Mouse (Mus musculus): Measurements from ENCODE around the gene Nup188.

Gene Nup188

DNA sequence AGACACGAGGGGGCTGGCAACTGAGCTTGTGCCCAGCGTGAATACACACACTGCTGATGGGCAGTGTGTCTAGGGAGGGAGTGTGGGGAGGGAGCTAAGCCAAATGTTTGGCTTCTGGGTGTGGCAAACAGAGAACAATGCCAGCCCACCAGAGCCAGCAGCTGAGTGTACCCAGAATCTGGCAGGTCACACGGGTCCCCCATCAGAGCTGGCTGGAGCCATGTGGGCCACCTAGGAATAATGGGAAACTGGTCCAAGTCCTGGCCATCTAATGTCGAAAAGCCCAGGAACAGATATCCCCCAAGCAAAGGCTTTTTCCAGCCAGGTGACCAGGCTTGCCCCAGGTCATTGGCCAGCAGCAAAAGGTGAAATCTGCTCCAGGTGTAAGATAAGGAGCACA is 69.7 kb downstream of the Nup188 start:
- DNase-seq = no peak

DNA sequence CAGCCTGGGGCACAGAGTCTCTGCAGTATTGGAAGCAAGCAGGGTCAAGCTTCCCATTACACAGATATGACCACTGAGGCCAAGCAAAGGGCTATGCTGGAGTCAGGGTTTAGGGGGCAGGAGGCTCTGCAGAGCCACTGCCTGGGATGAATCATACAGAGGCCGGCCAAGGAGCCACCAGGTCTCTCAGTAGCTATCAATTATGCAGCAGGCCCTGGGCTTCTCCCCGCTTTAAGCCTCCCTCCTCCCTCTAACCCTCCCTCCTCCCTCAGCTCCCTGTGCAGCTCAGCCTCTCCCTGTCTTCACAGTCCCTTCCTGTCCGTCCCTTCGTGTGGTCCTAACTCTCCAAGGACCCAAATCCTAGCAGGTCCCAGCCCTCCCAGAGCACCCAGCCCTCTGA is 70.1 kb downstream of the Nup188 start:
- peak in 1 of 2 experiments; percentile 5 for DNase-seq

GRCm38 (mm10) chr2:30356906-30357305 is 70.7 kb downstream of the Nup188 start:
- no peak for DNase-seq

- DNase-seq = no peak
Observed at GRCm38 (mm10) chr2:30357552-30358510, 71.6 kb downstream of the Nup188 start.

DNA sequence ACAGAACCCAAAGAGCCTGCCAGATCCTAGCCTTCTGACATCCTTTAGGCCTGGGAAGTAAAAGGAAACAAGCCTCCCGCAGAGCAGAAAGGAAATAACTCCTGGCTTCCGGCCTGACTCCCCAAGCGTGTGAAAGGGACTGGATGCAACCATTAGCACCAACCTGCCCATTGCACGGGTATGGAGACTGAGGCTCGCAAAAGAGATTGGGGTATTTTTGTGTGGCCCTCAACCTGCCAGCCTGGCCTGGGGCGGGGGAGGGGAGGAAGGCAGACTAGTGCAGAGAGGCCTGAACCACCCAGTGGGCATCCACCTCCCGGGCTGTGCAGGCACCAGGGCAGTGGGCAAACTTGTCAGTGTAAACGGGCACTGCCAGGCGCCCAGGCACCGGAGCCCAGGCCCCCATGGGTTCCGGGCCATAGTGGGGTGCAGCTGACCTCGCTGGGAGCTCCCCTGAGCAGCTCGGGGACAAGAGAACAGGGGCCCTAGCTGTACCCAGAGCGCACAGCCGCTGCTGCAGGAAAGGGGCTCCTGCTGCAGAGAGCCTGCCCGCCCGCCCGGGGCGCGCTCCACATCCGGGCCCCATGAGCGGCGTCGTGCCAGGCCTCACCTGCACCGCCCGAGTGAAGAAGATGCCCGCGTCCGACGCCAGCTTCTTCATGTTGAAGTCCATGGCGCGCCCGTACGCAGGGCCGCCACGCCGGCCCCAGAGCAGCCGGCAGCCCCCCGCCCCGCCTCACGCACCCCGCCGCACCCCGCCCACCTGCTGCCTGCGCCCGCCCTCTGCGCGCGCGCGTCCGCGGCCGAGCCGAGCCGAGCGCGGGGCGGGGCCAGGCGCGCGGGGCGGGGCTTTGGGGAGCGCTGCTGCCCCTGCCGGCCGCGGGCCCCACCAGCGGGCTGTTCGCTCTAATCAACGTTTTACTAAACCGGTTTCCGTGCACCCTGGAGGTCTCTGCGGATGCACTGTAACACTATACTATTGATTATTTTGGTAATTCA is 72.6 kb downstream of the Nup188 start, which contains the start of gene Sh3glb2:
Gene Sh3glb2, minus strand, starts transcription at position 805 of the 999 bp plus-strand sequence.
- peak; percentile 79 to 96 for DNase-seq

GRCm38 (mm10) chr2:30360626-30361025 is 74.4 kb downstream of the Nup188 start:
- peak; percentile 38 to 45 for DNase-seq

- no peak for DNase-seq
Observed at GRCm38 (mm10) chr2:30362865-30363264, 76.7 kb downstream of the Nup188 start.

DNA sequence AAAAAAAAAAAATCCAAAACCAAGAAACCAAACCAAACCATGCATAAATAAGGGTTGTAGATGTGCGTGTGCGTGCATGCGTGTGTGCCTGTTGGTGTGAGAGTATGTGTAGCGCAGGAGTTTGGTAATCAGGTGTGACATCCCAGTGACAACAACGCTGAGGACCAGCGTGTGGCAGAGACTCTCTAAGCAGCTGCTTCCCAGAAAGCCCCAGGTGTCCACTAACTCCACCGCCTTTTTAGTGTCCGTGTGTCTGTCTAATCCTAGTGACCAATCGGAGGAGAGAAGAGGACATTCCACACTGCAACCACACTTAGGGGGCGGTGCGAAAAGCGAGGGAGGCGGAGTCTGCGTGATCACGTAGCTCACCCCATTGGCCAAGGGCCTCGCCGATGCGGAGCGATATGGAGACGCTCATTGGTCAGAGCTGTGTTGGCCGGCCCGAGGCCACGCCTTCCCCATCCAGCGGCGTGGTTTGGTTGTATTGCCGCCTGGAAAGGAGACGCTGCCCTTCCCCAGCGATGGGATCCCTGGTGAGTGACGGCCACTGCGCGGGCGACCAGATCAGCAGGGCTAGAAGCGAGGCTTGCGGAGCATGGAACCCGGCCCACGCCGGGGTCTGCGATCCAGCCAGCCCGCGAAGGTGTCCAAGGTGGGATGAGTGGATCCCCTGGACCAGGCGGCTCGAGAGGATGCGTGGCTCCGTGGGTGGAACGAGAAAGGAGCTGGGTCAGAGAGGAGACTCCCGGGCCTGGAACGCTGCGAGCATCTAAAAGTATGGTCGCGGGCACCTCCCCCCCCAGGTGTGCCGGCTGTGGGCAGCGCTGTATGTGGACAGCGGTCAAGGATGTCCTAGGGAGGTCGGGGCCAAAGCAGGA is 77.8 kb downstream of the Nup188 start, which contains the start of gene Miga2:
Gene Miga2, plus strand, starts transcription at position 461 of the 878 bp plus-strand sequence.
- DNase-seq = peak; percentile 99 to 100

- peak; percentile 50 to 67 for DNase-seq
Observed at GRCm38 (mm10) chr2:30365281-30366069, 79.3 kb downstream of the Nup188 start.

DNA sequence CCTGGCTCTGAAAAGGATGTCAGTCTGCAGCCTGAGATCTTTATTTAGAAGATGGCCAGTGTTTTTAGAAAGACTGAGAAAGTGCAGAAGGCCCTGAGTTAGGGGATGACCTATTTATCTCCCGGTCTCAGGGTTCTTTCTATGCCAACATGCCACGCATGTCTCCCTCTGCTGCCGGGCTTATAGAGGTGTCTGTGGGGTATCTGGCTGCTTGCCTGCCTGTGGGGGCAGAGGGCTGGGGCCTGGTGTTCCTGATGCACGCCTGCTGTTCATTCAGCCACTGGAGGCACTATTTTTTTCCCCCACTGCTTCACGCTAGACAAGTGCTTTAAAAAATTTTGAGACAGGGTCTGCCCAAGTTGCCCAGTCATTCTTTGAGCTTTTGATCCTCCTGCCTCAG is 80.0 kb downstream of the Nup188 start:
- peak in 1 of 2 experiments; percentile 56 for DNase-seq

DNA sequence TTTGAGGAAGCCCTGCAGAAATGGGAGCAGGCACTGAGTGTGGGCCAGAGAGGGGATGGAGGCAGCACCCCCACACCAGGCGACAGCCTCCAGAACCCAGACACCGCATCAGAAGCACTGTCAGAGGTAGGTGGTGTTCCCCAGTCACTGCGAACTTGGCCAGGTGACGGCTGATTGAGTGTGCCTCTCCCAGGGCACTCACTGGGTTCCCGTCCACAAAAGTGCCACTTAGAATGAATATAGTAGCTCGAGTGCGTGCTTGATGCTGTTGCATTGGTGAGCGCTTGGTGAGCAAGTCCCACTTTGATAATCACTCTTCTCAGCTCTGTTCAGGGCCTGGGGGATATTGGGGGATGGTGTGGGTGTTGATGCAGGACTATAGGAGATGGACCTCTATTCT is 85.3 kb downstream of the Nup188 start:
- no peak for DNase-seq

- peak in 1 of 2 experiments; percentile 25 for DNase-seq
Observed at GRCm38 (mm10) chr2:30372726-30373125, 86.5 kb downstream of the Nup188 start.

DNA sequence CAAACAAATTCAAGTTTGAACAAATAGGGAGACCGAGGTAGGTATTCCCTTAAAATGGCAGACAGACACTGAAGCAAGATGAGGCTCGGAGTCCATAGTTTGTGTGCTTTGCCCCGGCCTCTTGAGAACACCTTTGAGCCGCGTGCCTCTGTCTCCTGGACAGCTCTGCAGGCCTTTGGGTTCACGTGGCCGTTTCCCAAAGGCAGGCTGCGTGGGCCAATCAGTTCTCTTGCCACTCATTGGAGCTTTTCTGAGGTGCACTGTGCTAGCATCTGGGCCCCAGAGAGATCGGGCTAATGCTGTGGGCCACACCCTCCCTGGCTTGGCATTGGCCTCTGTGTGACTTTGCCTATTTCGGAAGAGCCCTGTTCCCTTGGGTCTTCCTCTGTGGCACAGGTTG is 89.7 kb downstream of the Nup188 start:
- no peak for DNase-seq

DNA sequence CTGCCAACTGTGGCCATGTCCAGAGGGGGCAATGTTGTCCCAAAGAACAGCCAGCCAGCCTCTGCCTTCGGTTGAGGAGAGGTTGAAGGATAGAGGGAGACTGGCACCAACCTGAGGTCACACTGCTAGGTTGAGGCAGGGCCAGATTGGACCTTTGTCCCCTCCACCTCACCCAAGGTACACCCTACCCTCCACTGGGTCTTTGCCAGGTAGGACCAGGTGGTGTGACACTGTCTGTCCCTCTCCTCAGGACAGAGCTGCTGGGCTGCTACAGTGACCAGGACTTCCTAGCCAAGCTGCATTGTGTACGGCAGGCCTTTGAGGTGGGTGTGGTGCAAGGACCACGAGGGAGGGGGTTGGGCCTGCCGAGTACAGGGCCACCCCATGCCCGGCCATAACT is 91.5 kb downstream of the Nup188 start:
- DNase-seq = no peak

GRCm38 (mm10) chr2:30379307-30379706 is 93.1 kb downstream of the Nup188 start:
- DNase-seq = no peak

- DNase-seq = no peak
Observed at GRCm38 (mm10) chr2:30380564-30381376, 94.6 kb downstream of the Nup188 start.

GRCm38 (mm10) chr2:30381377-30381725 is 95.2 kb downstream of the Nup188 start:
- DNase-seq = no peak

DNA sequence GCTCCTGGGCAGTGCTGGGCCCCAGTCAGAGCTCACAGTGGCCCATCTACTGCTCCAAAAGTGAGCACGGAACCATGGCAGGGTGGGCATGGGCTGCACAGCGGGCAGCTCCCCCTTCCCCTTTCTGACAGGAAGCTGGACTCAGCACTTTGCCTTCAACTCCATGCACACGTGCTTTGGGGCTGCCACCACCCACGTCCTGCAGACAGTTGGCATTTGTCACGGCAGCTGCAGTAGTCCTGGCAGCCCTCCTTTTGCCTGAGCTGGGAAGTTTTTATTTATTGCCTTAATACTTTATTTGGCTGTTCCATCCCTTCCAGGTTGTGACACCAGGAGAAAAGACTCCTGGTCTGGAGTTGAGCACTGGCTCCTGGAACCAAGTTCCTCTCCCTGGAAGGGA is 98.6 kb downstream of the Nup188 start:
- no peak for DNase-seq

DNA sequence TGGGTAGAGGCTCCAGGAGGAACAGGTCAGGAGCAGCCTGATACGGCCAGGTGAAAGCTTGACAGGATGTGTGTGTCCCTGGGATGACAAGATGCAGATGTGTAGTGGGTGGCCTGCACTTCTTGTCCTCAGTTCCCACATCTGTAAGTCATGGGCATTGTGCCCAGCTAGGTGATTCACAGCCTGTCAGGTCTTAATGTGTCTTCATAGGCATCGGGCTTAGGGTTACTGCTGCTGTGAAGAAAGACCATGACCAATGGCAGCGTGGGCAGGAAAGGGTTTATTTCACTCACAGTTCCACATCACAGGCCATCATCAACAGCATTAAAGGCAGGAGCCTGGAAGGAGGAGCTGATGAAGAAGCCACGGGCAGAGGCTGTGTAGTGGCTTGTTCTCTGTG is 99.4 kb downstream of the Nup188 start:
- no peak for DNase-seq

GRCm38 (mm10) chr2:30386913-30387312 is 100.7 kb downstream of the Nup188 start:
- DNase-seq = no peak
